Comparison of ENCODE assay signal across 7 mouse cellular contexts in the genomic region with DNA sequence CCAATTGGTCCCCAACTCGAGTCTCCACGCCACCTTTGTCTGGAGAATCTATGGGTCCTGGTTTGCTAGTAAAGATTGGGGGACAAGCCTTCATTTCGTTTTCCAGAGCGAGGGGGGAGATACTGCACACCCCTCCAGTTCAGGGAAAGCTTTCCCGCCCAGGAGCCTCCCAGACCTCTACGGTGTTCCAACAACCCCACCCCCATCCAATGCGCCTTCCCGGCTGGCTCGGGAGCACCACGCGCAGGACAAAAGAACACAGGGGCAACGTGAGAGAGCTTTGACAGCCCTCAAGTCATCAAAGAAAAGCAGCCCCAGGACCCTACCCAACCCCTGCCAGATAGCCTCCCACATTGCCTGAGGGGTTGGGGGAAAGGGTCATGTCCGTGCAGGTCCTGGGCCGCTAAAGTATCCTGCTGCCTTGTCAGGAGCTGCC. TPM values are rescaled to one million over a fixed set of nuclear protein-coding genes. Genes with fewer than 3 reads are reported as not detected.
DNase-seq lines count a peak whose midpoint lies in the region; ATAC-seq and TF ChIP-seq lines count a peak whose summit lies in the region.

No protein-coding gene starts in this region.

- peak; percentile 42 for ATAC-seq in intestine, embryonic 15.5 days
- ATAC-seq in stomach, postnatal 0 days (ENCODE audit: low FRiP score, low TSS enrichment), result peak; percentile 47; the same call in 1 of the 2 replicates

- H3K36me3 ChIP-seq in intestine, embryonic 15.5 days, result no peaks in the 10 kb centered on the region
- H3K36me3 ChIP-seq in stomach, postnatal 0 days (ENCODE audit: control insufficient read depth, insufficient read depth, low read length), result no peaks in the 10 kb centered on the region

- H3K4me3 ChIP-seq in intestine, embryonic 15.5 days (replicated peaks), result peak overlapping the region; percentile 51
- H3K4me3 ChIP-seq in stomach, postnatal 0 days (ENCODE audit: low read depth, low read length), result peak overlapping the region; percentile 60

- peaks cover 9% of the 10 kb centered on the region; the same call in 1 of the 2 replicates for H3K4me1 ChIP-seq in intestine, embryonic 15.5 days (replicated peaks)
- peaks cover 2% of the 10 kb centered on the region for H3K4me1 ChIP-seq in stomach, postnatal 0 days (replicated peaks; ENCODE audit: control insufficient read depth, insufficient read depth)

- H3K27ac ChIP-seq in intestine, embryonic 15.5 days, result peak overlapping the region; percentile 75
- peak overlapping the region; percentile 53 for H3K27ac ChIP-seq in stomach, postnatal 0 days (replicated peaks)

- under 1% methylated on average over 14 of the region's 14 CpGs for WGBS in intestine, embryonic 15.5 days
- WGBS in stomach, postnatal 0 days, result 0% methylated on average over 14 of the region's 14 CpGs

- peak overlapping the region; percentile 56 for H3K9ac ChIP-seq in intestine, embryonic 15.5 days
- H3K9ac ChIP-seq in stomach, postnatal 0 days (ENCODE audit: low read length), result peak overlapping the region; percentile 61

- TF ChIP-seq CTCF in stomach, postnatal 0 days (IDR thresholded peaks at IDR 0.05; ENCODE audit: low read depth), result 0 out of 2 replicates have a peak, but pooled peaks have one; percentile 7

- DNase-seq in ovary, postnatal 36 days (ENCODE audit: low spot score), result peak; percentile 42
- DNase-seq in ovary, postnatal 14 days (ENCODE audit: low spot score), result no peak
- peak; percentile 42 to 46 for DNase-seq in cerebellum, postnatal 14 days
- DNase-seq in frontal cortex, postnatal 36 days (ENCODE audit: low spot score in 2 of 2), result peak; percentile 11
- peak; percentile 3 for DNase-seq in lung, postnatal 14 days
- peak; percentile 59 for DNase-seq in stomach, postnatal 0 days (ENCODE audit: low spot score)

- no peak for TF ChIP-seq EP300 in stomach, postnatal 0 days (optimal IDR thresholded peaks at IDR 0.05)

- H3K4me2 ChIP-seq in intestine, embryonic 15.5 days (replicated peaks), result peak overlapping the region; percentile 93
- peak overlapping the region; percentile 98 for H3K4me2 ChIP-seq in stomach, postnatal 0 days (replicated peaks; ENCODE audit: low read depth)

- no peaks in the 10 kb centered on the region for H3K9me3 ChIP-seq in intestine, embryonic 15.5 days
- no peaks in the 10 kb centered on the region for H3K9me3 ChIP-seq in stomach, postnatal 0 days (ENCODE audit: control insufficient read depth, low read length)

- H3K27me3 ChIP-seq in intestine, embryonic 15.5 days (replicated peaks), result no peaks in the 10 kb centered on the region
- H3K27me3 ChIP-seq in stomach, postnatal 0 days (ENCODE audit: control insufficient read depth, insufficient read depth, low read length), result no peaks in the 10 kb centered on the region

RNA-seq across cellular contexts. Expression of a gene that starts 1.2 kb away (rescaled TPM):
- 25.8 and 30.9 TPM in 2 replicates for polyA plus RNA-seq in intestine, embryonic 15.5 days (2015; fragmentation: Nextera tagmentation; extraction: Ambion mirVana)
- polyA plus RNA-seq in stomach, postnatal 0 days (2015; fragmentation: Nextera tagmentation; extraction: Ambion mirVana), result 7.6 and 10.0 TPM in 2 replicates
